Mouse (Mus musculus) natural killer cell, adult 2 months (primary cell): ENCODE data around the gene Eif4ebp2.
A peak's percentile ranks its signal among the peaks of the same experiment; 100 is the strongest.

Experiments used
- DNase-seq, 2 experiments: peaks; one replicate each; pipeline ENCODE4 v3.0.0; 2022; ENCODE audit warnings: low spot score in 2 of 2

Gene Eif4ebp2

GRCm38 (mm10) chr10:61452645-61453044 is at the start of gene Eif4ebp2:
Eif4ebp2 (minus strand) TSS chr10:61452661.
- DNase-seq: peak; percentile 100

GRCm38 (mm10) chr10:61500756-61501155 is 48.3 kb upstream of the Eif4ebp2 start:
- DNase-seq: no peak

GRCm38 (mm10) chr10:61499505-61500466 is 47.3 kb upstream of the Eif4ebp2 start:
- no peak for DNase-seq

GRCm38 (mm10) chr10:61496231-61496630 is 43.8 kb upstream of the Eif4ebp2 start:
- no peak for DNase-seq

- DNase-seq: no peak
Observed at GRCm38 (mm10) chr10:61495461-61495860, 43.0 kb upstream of the Eif4ebp2 start.

GRCm38 (mm10) chr10:61492040-61492439 is 39.6 kb upstream of the Eif4ebp2 start:
- DNase-seq: peak; percentile 66 to 75

GRCm38 (mm10) chr10:61491573-61491972 is 39.1 kb upstream of the Eif4ebp2 start:
- no peak for DNase-seq

- no peak for DNase-seq
Observed at GRCm38 (mm10) chr10:61488522-61489110, 36.2 kb upstream of the Eif4ebp2 start.

GRCm38 (mm10) chr10:61486551-61487339 is 34.3 kb upstream of the Eif4ebp2 start:
- DNase-seq: no peak

- DNase-seq: no peak
Observed at GRCm38 (mm10) chr10:61484801-61485200, 32.3 kb upstream of the Eif4ebp2 start.

GRCm38 (mm10) chr10:61482771-61483170 is 30.3 kb upstream of the Eif4ebp2 start:
- no peak for DNase-seq

- DNase-seq: no peak
Observed at GRCm38 (mm10) chr10:61480488-61480887, 28.0 kb upstream of the Eif4ebp2 start.

GRCm38 (mm10) chr10:61479927-61480326 is 27.5 kb upstream of the Eif4ebp2 start:
- no peak for DNase-seq

GRCm38 (mm10) chr10:61479461-61479860 is 27.0 kb upstream of the Eif4ebp2 start:
- DNase-seq: no peak

GRCm38 (mm10) chr10:61476440-61477165 is 24.1 kb upstream of the Eif4ebp2 start:
- DNase-seq: no peak

GRCm38 (mm10) chr10:61475594-61476439 is 23.4 kb upstream of the Eif4ebp2 start, which contains the start of gene Lrrc20:
Lrrc20 (plus strand) TSS chr10:61475801.
- peak; percentile 86 to 91 for DNase-seq

GRCm38 (mm10) chr10:61474344-61474743 is 21.9 kb upstream of the Eif4ebp2 start:
- no peak for DNase-seq

- no peak for DNase-seq
Observed at GRCm38 (mm10) chr10:61473640-61474039, 21.2 kb upstream of the Eif4ebp2 start.

- no peak for DNase-seq
Observed at GRCm38 (mm10) chr10:61468900-61469299, 16.4 kb upstream of the Eif4ebp2 start.

GRCm38 (mm10) chr10:61466873-61467272 is 14.4 kb upstream of the Eif4ebp2 start:
- peak in 1 of 2 experiments; percentile 18 for DNase-seq
